Mouse (Mus musculus) adrenal gland, postnatal 25 days (tissue): ENCODE measurements around the gene Igsf21. TPM values are rescaled to one million over a fixed set of nuclear protein-coding genes. Genes with fewer than 3 reads are reported as not detected.

Experiments used
- DNase-seq: peaks from one replicate; pipeline ENCODE4 v3.0.0; 2021; ENCODE audit warnings: mixed read lengths
- long read RNA-seq: library from polyadenylated mRNA; stranded (forward); transcript quantifications from one replicate; pipeline ENCODE4 v2.0.0, GENCODE M21; 2021
- total RNA-seq: library from RNA; stranded (reverse); gene quantifications from 2 replicates; pipeline ENCODE4 v1.2.3, GENCODE M21; 2021

Igsf21 gene
- 1.9 and 3.2 TPM in 2 replicates for total RNA-seq
- long read RNA-seq, partial matches to known transcripts = 2 of 2 reads
- long read RNA-seq, other reads (novel, unspliced or antisense) = 0 of 2 reads

DNA sequence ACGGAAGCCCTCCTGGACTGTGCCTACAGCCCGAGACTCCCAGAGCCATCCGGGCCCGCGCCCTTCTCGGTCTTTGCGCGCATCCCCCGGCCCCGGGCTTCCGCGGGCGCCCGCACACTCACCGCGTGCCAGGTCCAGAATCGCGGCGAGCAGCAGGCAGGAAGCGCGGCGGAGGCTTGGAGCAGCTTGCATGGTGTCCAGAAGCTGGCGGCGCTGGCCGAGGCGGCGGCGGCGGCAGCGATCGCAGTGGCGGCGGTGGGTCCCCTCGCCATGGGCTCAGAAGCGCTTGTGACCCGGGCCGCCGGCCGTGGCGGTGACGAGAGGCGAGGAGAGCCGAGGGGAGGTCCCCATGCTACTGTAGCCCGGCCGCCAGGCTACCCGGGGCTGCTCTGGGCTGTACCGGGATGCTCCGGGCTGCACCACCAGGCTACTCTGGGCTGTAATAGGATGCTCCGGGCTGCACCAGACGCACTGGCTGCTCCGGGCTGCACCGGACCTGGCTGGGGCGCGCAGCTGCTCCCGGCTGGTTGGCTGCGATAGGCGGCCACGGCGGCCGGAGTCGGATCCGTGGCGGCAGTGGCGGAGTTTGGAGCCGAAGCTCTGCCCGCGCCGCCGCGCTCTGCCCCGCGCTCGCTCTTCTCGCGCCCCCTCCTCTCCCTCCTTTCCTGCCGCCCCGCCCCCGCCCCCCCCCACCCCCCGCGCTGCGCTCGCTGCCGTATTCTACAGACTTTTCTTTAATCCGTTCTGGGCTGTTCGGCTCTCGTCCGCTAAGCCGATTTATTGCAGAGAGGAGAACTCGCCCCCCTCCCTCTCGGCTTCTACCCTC, at the start of gene Igsf21:
Gene Igsf21 (minus strand): TSS at position 605 of the 826 bp plus-strand sequence.
- DNase-seq = peak; percentile 40

DNA sequence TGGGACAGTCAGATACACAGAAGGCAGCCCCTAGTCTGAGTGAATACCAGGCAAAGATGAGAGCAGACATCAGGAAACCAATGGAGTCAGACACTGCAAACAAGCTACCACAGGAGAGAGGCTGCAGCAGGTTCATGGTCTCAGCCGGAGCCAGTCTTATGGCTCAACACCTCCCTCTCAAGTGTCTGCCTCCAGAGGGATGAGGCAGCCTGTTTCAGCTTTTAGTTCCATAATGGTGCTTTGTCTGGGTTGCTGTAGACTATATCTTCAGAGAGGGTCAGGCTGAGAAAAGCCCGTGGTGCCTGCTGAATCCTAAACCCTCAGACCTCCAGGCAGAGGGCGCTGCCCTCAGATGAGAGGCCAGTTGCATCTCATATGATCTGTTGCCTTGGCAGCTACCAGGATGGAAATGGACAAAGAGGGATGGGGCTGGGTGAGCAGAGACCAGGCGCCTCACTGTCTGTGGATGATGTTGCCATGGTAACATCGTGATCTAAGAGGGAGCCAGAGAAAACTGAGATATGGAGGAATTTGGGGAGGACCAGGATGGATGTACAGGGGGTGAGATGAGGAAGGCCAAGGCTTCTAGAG, 39.2 kb upstream of the Igsf21 start:
- DNase-seq = no peak

DNA sequence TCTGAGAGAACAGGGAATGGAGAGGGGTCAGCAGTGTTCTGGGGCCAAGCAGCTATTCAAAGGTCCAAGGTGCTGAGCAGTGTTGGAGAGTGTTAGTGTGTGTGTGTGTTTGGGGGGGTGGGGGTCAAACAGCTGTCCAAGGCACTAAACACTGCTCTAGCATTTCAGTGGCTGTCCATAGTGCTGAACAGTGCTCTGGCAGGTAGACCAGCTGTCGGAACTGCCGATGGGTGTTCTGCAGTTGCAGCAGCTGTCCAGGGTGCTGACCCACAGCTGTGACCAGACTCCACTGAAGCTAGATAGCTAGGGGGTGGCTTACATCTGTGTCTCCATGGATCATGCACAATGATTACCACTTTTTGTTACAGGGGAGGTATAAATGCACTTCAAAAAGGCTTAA, 36.8 kb upstream of the Igsf21 start:
- peak; percentile 51 for DNase-seq

DNA sequence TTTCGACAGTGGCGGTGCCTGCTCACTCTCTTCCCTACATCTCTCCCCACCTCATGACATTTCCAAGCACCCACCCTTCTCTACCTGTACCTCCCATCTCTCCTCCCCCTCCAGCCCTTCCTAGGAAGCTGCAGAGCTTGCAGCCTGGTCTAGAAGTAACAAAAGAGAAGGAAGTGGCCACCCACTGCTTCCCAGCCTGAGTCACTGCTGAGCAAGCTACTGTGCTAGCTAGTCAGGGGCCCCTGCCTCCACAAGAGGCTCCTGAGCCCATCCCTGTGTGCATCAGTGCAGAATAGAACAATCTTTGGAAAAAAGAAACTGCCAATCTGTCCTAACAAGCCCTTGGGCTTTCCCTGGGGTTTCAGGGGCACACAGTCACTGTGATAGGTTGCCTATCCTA, 31.7 kb upstream of the Igsf21 start:
- no peak for DNase-seq

DNA sequence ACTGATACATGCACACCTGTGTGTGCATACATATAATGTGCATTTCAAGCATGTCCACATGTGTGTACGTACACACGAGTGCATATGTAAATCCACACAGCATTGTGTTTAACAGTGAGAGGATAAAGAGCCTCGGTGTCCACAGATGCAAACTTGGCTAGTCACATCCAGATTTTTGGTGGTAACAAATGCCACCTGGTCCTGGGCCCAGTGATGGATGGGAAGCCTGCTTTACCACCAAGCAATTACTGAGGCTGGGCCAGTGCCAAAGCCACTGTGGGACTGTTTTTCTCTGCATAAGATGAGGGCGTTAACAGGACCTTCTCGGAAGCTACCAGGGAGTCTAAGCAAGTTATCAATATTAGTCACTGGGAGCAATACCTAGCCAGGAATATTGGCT, 25.3 kb upstream of the Igsf21 start:
- DNase-seq = no peak

DNA sequence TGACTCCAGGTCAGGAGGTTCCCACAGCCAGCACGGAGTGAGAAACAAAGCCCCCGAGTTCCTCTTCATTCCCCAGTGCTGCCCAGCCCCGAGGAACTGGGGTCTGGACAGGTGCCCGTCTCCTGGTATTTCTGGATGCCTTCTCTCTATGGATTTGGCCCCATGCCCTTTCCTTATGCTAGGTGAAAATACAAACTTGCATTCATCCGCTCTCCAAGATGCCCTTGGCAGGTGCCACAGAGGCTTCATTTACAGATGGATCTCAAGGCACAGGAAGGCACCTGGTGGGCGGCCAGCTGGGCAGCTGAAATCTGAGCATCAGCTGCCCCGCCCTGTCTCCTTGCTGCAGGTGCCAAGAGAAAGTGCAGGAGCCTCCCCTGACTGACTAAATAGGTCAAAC, 23.9 kb upstream of the Igsf21 start:
- DNase-seq = no peak

DNA sequence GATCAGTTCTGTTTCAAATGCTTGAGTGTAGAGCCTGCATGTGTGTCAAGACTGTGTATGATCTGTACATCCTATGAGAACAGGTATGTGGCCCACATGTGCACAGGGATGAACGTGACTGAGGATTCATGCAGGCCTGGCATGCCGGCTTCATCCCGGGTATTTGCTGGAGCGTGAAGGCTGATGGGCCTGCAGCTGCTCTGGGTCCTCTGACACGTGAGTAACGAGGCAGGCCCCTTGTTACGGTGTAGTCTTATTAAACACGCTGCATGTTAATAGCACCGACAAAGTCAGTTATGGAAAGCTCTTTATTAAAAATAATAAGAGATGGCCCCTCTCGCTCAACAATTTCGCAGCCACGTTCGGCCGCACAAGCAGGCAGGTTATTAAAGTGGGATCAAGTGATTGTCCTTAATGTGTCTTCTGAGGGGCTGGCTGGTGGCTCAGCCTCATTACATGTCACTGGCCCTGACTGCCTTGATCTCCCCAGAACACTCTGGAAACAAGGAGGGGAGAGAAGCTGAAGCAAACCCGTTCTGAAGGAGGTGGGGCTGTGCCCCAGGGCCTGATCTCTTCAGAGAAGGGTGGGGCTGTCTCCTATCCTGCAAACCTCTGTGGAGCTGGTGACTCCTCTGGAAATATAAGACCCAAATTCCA, 22.7 kb upstream of the Igsf21 start:
- DNase-seq = no peak

DNA sequence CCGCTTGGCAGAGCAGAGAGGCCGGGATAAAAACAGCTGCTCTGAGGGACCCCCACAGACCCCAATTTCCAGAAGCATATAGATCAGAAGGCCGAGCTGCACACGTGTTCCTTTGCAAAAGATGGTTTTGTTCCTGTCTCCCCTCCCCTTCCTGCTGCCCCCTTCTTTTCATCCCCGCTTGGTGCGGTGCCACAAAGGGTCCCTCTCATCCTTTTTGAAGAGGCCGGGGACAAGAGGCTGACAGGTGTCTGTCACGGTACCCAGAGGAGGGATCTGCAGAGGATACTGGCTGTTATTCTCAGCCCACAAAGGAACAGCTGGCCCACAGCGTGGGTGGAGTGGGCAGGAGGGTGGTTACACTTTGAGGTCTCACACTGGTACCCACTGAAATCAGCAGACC, 21.3 kb upstream of the Igsf21 start:
- no peak for DNase-seq

DNA sequence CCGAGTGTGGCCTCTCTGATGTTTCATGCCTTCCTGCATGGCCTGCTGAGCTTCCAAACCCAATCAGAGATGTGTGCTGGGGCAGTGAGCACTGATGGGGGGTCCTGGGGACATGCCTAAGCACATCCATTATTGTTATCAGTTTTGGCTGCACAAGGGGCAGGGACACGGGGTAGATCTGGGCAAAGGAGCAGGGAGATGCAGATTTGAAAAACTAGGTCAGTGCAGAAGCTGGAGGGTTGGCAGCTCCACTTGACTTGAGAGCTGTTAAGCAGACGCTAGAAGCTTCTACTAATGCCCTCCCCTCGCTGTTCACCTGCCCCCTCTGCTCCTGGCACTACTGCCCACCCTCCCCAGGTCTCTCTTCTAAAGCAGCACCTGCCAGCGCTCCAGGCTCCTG, 20.5 kb upstream of the Igsf21 start:
- DNase-seq = no peak

DNA sequence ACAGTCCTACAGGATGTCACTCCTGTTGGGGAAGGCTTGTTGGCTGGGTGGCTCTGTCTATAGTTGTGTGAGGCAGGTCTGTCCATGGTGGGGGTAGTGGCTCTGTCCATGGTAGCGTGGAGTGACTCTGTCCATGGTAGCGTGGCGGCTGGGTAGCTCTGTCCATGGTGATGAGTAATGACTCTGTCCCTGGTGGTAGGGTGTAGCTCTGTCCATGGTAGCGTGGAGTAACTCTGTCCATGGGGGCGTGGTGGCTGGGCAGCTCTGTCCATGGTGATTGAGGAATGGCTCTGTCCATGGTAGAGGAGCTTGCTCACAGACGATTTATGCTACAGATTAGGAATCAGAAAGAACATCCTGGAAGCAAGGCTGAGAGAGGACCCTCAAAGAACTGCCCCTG, 12.4 kb upstream of the Igsf21 start:
- DNase-seq = peak; percentile 46

DNA sequence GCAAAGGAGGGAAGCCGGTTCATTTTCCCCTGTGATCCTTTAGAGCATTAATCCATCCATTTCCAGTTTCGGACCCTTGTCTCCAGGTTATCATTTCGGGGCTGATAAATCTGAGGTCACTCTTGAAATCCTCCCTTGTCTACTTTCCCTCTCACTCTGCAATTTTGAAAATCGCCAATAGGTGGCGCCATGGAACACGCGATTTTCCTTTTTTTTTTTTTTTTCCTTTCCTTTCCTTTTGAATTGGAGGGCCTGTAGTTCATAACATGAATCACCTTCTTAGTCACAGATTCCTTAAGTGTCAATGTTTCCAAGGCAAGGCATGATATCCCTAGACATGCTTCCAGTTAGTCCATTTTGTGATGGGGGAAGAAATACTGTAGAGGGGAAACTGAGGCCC, 5.8 kb upstream of the Igsf21 start:
- no peak for DNase-seq

DNA sequence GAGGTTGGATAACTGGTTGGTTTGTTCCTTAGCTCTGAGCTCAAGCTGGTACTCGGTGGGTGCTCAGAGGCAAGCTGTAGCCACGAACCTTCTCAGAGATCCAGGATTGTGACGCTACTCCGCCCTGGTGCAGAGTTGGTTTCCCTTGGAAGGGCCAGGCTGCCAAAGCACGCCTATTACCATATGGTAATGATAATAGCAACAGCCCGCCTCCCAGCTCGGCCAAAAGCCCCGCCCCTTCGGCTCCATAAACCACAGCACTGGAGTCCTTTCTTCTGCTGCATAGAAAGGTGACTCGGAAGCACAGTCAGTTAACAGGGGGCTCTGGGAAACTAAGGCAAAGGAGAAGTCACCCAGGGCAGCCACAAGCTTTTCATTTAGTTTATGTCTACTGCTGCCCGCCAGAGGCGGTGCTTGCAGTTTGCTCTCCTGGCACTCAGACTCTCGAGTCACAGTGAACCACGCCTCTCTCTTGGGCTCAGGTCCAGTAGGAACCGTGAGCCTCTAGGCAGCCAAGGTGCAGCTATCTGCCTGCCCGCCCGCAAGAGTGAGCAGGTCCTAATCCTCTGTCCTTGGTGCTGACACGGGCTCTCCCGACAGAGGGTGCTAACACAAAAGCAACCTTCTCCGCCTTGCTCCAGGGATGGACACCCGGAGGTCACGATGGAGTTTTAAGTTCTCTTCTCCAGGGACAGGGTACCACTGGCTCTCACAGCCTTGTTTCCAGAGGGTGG, 2.6 kb upstream of the Igsf21 start:
- DNase-seq = peak; percentile 46

DNA sequence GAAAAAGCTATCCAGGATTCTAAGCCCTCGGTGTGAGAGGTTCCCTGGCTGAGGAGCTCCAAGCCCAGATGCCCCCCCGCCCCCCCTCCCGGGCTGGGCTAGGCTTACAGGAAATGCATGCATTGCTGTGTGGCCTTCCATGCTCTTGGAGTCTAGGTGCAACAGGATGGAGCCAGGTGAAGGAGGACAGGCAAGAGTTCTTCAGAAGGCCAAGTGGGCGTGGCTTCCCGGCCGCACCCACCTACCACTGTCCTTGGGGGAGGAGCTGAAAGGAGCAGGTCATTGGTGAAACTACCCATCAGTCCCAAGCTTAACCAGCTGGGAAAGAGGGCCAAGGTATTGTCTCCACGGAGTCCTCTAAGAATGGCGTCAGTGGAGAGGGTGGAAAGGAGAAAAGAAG, 1.8 kb upstream of the Igsf21 start:
- no peak for DNase-seq

DNA sequence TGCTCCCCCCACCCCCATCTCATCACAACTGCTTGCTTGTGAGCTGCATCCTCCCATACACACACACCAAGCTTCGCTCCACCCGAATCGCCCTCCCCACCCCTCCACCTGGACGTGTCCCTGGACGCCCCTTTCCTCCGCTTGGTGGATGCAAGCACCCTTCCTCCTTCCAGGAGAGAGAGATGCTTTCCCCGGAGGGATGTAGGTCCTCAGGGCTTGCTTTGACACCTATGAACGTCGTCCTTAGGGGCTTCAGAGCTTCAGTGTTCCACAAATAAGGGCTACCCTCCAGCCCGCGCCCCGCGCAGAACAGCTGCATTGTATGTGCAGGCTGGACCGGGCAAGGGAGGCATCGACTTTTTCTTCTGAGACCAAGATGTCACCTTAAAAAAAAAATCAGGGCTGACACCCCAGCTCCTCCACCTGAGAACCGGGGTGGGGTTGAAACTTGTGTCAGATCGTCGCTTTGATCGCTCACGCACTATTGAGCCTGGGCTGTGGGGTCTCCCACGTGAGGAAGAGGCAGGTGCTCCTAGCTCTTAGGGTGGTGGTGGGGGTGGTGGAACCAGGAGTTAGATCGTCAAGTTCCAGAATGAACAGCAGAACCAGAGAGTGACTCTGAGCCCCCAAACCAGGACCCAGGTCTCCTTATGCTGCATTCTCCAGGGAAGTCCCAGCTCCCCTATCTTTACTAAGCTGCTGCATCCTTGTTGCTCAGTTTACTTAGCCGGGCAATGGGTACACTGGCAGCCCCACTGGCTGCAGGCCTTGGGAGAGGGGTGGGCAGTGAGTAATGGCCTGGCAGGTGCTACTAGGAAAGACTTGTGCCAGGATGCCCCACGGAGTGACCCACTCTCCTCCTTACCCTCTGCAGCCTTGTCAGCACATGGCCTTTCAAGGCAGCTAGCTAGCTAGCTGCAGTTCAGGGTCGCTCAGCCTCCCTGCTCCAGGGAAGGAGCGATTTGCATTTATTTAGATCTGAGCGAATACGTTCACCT, 721 bp upstream of the Igsf21 start:
- no peak for DNase-seq

DNA sequence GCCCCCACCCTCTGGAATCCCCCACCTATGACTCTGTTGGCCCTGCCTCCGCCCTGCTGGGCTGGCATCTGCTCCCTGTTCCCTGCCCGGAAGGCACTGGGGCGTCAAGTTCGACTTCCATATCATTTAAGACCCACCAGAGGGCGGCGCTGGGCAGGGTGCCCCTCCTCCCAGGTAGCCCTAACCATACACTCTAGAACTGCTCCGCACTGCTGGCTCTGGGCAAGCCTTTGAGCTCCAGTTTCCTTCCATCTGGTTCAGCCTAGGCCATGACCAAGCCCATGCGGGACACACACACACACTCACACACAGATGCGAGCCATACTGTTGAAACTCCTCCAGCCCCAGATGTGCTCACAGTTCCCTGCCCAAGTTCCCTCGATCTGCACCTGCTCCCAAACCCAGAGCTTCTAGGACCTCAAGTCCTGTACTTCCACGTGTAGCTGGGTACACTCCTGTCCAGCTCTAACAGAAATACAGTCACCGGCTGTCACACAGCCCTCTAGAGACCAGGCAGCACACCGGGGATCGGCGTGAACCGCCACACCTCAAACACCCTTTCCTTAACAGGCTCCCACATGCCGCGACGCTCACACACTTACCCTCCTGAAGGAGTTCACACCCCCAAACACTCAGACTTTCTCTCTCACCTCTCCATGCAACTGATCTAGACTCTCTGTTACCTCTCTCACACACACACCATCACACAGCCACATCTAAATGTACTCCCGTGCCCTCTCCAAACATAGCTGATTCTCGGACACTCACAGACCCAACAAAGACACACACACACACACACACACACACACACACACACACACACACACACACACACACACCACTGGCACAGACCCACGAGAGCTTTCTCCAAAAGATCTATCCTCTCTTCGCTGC, 1.1 kb downstream of the Igsf21 start:
- peak; percentile 16 for DNase-seq

DNA sequence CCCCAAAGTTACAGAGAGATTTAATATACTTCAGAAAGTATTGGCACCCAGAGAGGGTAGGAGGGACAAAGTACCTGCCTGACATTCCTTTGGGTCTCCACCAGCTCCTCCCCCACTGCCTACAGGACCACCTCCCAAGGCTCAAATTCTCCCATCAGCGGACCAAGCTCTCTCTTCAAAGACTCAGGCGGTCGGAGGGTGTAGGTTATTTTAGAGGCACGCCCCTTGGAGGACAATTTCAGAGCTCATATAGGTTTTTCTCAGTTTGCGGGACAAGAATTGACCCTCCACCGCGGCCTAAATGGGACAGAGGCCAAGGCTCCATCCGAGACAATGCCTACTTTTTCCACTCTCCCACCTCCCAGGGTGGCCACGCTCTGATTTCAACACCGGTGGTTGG, 1.7 kb downstream of the Igsf21 start:
- no peak for DNase-seq

DNA sequence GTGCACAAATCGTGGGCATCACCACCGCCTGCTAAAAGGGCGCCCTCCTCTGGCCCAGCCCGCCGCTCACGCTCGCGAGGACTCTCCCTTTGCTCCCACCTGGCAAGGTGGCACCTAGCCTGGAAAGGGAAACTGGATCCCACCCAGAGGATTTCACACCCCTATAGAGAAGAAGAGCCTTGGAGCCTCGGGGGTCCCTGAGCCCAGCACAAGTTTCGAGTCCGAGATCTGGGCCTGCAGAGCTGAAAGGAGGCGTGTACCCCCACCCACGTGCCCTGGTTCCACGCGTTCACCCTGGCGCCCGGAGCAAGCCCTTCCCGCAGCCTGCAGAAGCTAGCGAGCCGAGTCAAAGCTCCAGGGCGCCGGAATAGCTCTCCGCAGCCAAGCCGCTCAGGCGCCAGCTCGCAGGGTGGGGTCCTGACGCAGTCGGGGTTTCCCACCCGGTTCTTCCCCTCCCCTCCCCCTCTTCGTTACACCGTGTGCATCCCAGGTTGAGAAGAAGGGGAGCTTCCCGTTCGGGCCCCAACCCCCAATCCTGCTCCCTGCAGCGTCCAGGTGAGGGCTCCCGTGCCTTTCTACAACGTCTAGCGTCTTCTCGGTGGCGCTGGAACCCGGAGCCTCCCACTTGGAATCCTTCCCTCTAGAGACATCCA, 2.3 kb downstream of the Igsf21 start:
- DNase-seq = no peak

DNA sequence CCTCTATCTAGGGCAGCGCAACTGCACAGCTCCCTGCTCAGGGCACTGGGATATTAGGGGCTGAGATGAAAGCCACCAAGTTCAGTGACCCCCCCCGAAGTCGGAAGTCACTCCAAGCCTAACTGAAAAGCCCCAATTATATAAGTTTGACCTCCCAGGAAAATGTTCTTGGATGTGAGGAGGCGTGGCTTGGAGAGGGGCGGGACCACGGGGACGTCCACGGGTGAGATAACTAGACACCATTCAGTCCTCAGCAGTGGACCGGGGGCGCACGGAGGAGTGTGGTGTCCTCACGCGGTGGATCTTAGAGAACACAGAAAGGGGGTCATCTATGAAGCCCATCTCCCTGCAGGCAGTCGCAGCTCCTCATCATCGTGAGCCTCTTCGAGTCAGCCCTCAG, 3.4 kb downstream of the Igsf21 start:
- DNase-seq = no peak

DNA sequence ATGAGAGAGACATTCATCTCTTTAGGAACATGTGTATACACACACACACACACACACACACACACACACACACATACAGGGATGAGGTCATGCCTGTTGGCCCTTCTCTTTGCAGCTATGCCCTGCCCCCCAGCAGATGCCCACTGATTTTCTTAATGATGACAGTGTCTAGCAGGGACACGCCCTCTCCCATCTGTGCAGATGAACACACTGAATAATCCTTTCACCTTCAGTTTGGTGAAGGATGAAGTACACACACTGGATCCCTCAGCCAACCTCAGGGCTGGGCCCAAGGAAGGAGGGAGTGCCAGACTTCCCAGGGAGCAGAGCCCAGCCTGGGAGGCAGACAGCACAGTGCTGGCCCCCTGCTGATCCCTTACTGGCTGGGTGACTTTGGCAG, 4.3 kb downstream of the Igsf21 start:
- no peak for DNase-seq

DNA sequence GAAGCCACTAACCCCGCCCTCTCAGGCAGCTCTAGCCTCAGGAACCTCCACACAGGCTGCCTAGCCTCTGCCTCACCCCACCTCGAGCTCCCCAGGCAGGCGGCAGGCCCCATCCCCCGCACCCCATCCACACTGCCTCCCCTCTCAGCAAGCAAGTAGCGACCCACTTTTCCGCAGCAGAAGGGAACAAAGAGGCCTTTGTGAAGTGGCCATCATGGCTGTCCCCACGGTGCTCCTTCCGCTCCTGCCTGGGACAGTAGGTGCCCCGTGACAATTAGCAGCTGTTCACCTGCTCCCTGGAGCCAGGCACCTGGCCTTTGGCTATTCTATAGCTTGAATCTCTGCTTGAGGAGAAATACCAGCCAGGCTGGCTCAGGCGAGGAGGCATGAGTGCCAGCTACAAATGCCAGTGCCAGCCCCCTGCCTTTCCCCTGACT, 9.3 kb downstream of the Igsf21 start:
- DNase-seq = no peak
